Mouse (Mus musculus): Measurements from ENCODE around the gene Gclc. TPM values are rescaled to one million over a fixed set of nuclear protein-coding genes. Genes with fewer than 3 reads are reported as not detected.

The Gclc gene
- polyA plus RNA-seq (2012; rRNA removed; ENCODE audit: low replicate concordance), result 6.6 and 11.2 TPM in 2 replicates

DNA sequence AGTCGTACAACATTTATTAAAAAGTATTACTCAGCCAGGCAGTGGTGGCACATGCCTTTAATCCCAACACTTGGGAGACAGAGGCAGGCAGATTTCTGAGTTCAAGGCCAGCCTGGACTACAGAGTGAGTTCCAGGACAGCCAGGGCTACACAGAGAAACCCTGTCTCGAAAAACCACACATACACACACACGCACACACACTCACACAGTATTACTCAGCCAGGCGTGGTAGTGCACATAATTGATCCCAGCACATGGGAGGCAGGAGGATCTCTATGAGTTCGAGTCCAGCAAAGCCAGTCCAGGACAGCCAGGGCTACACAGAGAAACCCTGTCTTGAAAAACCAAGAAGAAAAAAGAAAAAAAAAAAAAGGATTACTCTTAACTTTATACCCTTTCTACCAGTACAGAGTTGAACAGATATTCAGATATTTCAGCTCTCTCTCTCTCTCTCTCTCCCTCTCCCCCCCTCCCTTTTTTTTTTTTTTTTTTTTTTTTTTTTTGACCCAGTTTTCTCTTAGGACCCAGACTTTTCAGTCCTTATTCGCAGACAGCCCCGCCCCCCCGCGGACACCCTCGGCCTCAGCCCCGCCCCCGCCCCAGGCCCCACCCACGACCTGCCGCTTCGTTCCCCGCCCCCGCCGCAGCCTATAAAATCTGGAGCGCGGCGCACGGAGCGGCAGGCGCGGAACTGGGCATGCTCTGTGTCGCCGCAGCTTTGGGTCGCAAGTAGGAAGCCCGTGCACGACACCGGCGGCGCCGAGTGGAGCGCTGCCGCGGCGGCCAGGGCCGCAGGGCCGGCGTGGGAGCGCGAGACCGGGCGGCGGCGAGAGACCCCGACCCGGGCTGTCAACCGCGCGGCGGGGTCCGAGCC is at the start of gene Gclc:
Gene Gclc, plus strand, starts transcription at position 683 of the 875 bp plus-strand sequence.

Other genes with a start within 250 kb of the Gclc start
- 43.2 and 116 TPM in 2 replicates for gene Lrrc1, start 209.7 kb upstream of the Gclc start, polyA plus RNA-seq (2012; rRNA removed; ENCODE audit: low replicate concordance)
- gene Klhl31, start 118.0 kb upstream of the Gclc start, polyA plus RNA-seq (2012; rRNA removed; ENCODE audit: low replicate concordance), result 0.02 and 0.24 TPM in 2 replicates
- gene Elovl5, start 162.8 kb downstream of the Gclc start, polyA plus RNA-seq (2012; rRNA removed; ENCODE audit: low replicate concordance), result 4.9 and 7.7 TPM in 2 replicates

Data from duodenum, adult 2 months (tissue).